Mouse (Mus musculus) ES-E14 (cell line): Measurements from ENCODE around the gene Rab11a. TPM values are rescaled to one million over a fixed set of nuclear protein-coding genes. Genes with fewer than 3 reads are reported as not detected.

ENCODE experiments used
- DNase-seq: peaks from one replicate; pipeline ENCODE4 v3.0.0-alpha.2; 2013; ENCODE audit warnings: low read depth, low spot score
- H3K27ac ChIP-seq: 2 replicates; pipeline ENCODE4 v1.5.1; 2012; ENCODE audit warnings: low read depth, mild to moderate bottlenecking, low read length, moderate library complexity, mixed read lengths; ENCODE audit not compliant: poor library complexity, insufficient read depth, severe bottlenecking
- H3K36me3 ChIP-seq: 2 replicates; pipeline ENCODE4 v1.6.1; 2012; ENCODE audit warnings: mild to moderate bottlenecking, low read length, moderate library complexity, mixed read lengths; ENCODE audit not compliant: control insufficient read depth, poor library complexity, insufficient read depth, severe bottlenecking
- H3K4me1 ChIP-seq, 2 experiments: fragments of 150-350 bp in 1 of 2; sonication (generic) in 1 of 2; 2 replicates each; pipeline ENCODE4 v1.6.1; 2012; ENCODE audit warnings: low read length in 2 of 2, mild to moderate bottlenecking in 1 of 2, mixed read lengths in 1 of 2; ENCODE audit not compliant: control insufficient read depth in 2 of 2, insufficient read depth in 2 of 2, poor library complexity in 1 of 2
- H3K4me3 ChIP-seq, 2 experiments: fragments of 150-350 bp in 1 of 2; sonication (generic) in 1 of 2; 2 replicates each; pipeline ENCODE4 v1.5.1; 2012; ENCODE audit warnings: low read length in 2 of 2, low read depth in 1 of 2, mild to moderate bottlenecking in 1 of 2, mixed read lengths in 1 of 2; ENCODE audit not compliant: insufficient read depth in 1 of 2, poor library complexity in 1 of 2, severe bottlenecking in 1 of 2
- H3K9ac ChIP-seq: 2 replicates; pipeline ENCODE4 v1.6.1; 2012; ENCODE audit warnings: low read depth, mild to moderate bottlenecking, low read length, mixed read lengths; ENCODE audit not compliant: poor library complexity, insufficient read depth, severe bottlenecking
- H3K9me3 ChIP-seq: fragments of 150-350 bp; sonication (generic); 2 replicates; pipeline ENCODE4 v1.6.1; 2012; ENCODE audit warnings: low read depth, mild to moderate bottlenecking, low read length; ENCODE audit not compliant: control insufficient read depth, insufficient read depth
- CHD2 ChIP-seq: IDR thresholded peaks from 2 replicates; pipeline ENCODE4 v1.6.1; 2014; ENCODE audit warnings: mild to moderate bottlenecking, low read depth, low read length, inconsistent platforms
- HCFC1 ChIP-seq: IDR thresholded peaks from 2 replicates; pipeline ENCODE4 v1.6.1; 2012; ENCODE audit warnings: low read length, inconsistent platforms, borderline replicate concordance; ENCODE audit not compliant: insufficient read depth
- MAFK ChIP-seq: IDR thresholded peaks from 2 replicates; pipeline ENCODE4 v1.6.1; 2014; ENCODE audit warnings: mild to moderate bottlenecking, low read depth, low read length, inconsistent platforms; ENCODE audit not compliant: insufficient read depth
- ZC3H11A ChIP-seq: IDR thresholded peaks from 2 replicates; pipeline ENCODE4 v1.6.1; 2012; ENCODE audit warnings: low read depth, mild to moderate bottlenecking, inconsistent platforms, low read length, borderline replicate concordance
- ZNF384 ChIP-seq: IDR thresholded peaks from 2 replicates; pipeline ENCODE4 v1.6.1; 2012; ENCODE audit warnings: low read depth, low read length, inconsistent platforms
- in situ Hi-C, 2 experiments: fragments of 600-800 bp; cut with MboI; formaldehyde crosslinking; loops; one replicate each; pipeline ENCODE4 v1.15.1; 2025; ENCODE audit warnings: low sequenced_read_pairs in 2 of 2, inconsistent platforms in 1 of 2; ENCODE audit not compliant: unreplicated experiment in 2 of 2
- total RNA-seq: library from RNA; depleted of rRNA; stranded (reverse); fragments of 300-350 nt; gene quantifications from 2 replicates; pipeline ENCODE4 v1.2.3, GENCODE M21; 2012

Rab11a gene
- total RNA-seq, 1 experiment: 77.0 TPM

DNA sequence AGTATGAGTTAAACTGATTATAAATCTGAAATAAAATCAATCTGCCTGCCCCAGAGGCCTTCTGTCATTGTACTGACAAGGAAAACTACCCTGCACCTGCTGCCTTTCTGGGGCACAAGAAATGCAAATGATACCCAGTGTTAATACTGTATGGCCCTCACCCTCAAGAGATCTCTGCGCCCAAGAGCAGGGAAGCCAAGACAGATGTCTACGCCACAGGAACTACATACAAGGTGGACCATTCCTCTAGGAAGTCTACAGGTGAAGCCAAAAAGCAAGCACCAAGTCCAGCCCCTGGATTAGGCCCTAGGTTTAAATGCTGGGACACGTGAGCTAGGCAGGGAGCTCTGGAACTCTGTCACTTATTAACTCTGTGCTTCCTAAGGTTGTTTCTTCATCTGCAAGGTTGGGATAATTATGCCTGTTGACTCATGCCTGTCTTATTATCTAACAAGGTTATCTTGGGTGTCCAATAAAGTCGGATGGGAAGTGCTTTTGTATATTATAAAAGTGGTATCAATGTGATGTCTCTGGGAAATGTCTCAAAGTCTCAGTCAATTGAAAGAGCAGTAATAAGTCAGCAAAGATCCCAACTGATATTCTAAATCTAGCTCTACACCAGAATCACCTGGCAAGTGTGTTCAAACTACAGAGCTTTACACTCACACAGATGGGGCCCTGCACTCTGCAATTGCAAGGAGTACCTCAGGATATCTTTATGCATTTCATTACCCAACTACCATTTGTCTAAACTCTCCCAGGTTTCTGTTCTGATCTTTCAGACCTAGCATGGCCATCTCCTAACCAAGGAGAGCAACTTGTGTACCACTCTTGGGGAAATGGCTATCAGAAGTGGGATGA is 36.9 kb downstream of the Rab11a start:
- TF ChIP-seq ZNF384 (no peak), MAFK (no peak), HCFC1 (no peak), ZC3H11A (no peak), CHD2 (no peak)
- Histone ChIP-seq H3K4me3 (no peak overlapping the region), H3K4me1 (peaks cover 0 to 3% of the 10 kb centered on the region in 2 experiments; a peak in 1 of 4 replicates), H3K9ac (no peak overlapping the region), H3K36me3 (peaks cover 4% of the 10 kb centered on the region; the same call in 1 of the 2 replicates), H3K27ac (no peak overlapping the region), H3K9me3 (no peaks in the 10 kb centered on the region)
- no peak for DNase-seq
- in situ Hi-C loops: no loop called here

DNA sequence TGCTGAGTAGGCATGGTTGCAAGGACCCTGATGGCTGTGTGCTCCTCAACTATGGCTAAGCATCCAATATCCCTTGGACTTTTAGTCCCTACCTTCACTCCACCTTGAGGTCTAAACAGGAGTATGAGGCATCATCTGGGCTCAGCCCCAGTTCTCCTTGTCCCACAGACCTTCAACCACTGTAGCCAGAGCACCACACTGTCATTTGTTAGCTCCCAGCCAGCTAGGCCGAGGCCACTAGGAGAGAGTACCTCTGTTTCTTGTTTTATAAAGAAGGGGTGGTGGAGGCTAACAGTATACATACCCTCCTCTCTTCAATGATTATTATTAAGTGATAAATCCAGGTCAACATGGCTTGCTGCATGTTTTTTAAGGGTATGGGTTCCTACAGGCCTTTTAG is 39.0 kb downstream of the Rab11a start:
- DNase-seq: no peak
- H3K4me3 ChIP-seq: no peak overlapping the region
- peaks cover 12% of the 10 kb centered on the region; the same call in 1 of the 2 replicates for H3K36me3 ChIP-seq
- no peaks in the 10 kb centered on the region for H3K9me3 ChIP-seq
- no peak overlapping the region for H3K27ac ChIP-seq
- no peak for TF ChIP-seq CHD2
- TF ChIP-seq MAFK: no peak
- no peak for TF ChIP-seq ZNF384
- TF ChIP-seq HCFC1: no peak
- TF ChIP-seq ZC3H11A: no peak
- in situ Hi-C loops: no loop called here
- peaks cover 0 to 3% of the 10 kb centered on the region in 2 experiments; a peak in 1 of 4 replicates for H3K4me1 ChIP-seq
- no peak overlapping the region for H3K9ac ChIP-seq

DNA sequence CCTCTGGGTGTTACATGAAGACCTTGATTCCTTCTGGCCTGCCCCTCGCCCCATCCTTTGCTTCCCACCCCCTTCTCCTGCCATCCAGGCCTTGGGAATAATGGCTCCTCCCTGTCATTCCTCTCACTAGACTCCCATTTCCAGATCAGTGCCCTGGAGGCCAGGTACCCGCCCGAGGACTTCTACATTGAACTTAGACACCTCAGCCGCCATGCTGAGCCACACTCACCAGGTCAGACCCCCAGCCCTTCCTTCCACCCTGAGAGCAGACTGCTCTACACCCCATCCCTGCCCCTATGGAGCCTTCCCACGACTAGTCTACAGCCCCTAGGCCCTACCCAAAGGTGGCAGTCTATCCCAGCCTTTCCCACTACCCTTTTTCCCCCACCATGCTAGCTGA is 39.9 kb downstream of the Rab11a start:
- H3K36me3 ChIP-seq: peaks cover 13% of the 10 kb centered on the region; the same call in 1 of the 2 replicates
- no peaks in the 10 kb centered on the region for H3K9me3 ChIP-seq
- H3K4me1 ChIP-seq: no peaks in the 10 kb centered on the region
- H3K27ac ChIP-seq: no peak overlapping the region
- H3K4me3 ChIP-seq: no peak overlapping the region
- H3K9ac ChIP-seq: no peak overlapping the region
- no peak for DNase-seq
- TF ChIP-seq CHD2 (no peak), HCFC1 (no peak), MAFK (no peak), ZC3H11A (no peak), ZNF384 (no peak)
- in situ Hi-C loops: no loop called here

DNA sequence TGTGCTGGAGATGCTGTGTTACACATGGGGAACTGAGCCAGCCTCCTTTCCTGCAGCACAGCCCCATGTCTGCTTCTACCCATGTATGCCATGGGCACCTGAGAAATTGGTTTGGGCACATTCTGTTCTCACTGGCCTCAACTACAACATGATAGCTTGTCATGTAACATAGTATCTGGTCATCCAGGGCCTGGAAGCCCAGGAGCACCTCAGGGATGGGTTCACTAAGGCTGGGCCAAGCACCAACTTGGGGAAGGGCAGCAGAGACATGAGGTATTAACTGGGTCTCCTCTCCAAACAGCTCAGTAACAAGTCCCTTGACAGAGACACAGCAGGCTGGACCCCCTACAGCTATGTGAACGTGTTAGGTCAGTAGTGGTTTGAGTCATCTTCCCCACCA is 40.6 kb downstream of the Rab11a start:
- DNase-seq: no peak
- no peak overlapping the region for H3K9ac ChIP-seq
- H3K9me3 ChIP-seq: no peaks in the 10 kb centered on the region
- H3K4me1 ChIP-seq: no peaks in the 10 kb centered on the region
- TF ChIP-seq ZNF384 (no peak), CHD2 (no peak), MAFK (no peak), HCFC1 (no peak), ZC3H11A (no peak)
- no peak overlapping the region for H3K27ac ChIP-seq
- no peak overlapping the region for H3K4me3 ChIP-seq
- in situ Hi-C loops: no loop called here
- H3K36me3 ChIP-seq: peaks cover 13% of the 10 kb centered on the region; the same call in 1 of the 2 replicates
